Mouse (Mus musculus): ENCODE measurements around the gene Shisal1.

Gene Shisal1

GRCm38 (mm10) chr15:84446997-84447396, at the start of gene Shisal1:
Gene Shisal1 (minus strand): TSS chr15:84447097.
- no peak for DNase-seq (ENCODE audit: low read depth, low spot score)

DNA sequence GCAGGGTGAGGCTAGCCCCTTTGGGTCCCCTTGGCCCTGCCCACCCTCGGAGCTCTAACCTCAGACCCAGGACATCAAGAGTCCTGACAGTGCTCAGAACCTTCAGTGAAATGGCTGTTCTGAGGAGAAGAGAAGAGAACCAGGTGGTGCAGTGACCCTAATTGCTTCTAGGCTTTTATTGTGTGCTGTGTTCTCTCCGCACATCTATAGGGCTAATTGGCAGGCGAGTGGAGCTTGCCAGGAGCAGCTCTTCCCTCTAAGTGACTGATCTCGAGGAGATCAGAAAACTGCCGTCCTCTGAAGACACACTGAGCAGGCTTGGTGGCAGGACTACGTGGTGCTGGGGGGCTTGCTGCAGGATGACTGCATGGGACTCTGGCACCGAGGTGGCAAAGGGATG, 43.6 kb upstream of the Shisal1 start:
- no peak for DNase-seq (ENCODE audit: low read depth, low spot score)

GRCm38 (mm10) chr15:84484255-84484654, 37.4 kb upstream of the Shisal1 start:
- DNase-seq (ENCODE audit: low read depth, low spot score): no peak

GRCm38 (mm10) chr15:84483622-84484021, 36.7 kb upstream of the Shisal1 start:
- DNase-seq (ENCODE audit: low read depth, low spot score): no peak

DNA sequence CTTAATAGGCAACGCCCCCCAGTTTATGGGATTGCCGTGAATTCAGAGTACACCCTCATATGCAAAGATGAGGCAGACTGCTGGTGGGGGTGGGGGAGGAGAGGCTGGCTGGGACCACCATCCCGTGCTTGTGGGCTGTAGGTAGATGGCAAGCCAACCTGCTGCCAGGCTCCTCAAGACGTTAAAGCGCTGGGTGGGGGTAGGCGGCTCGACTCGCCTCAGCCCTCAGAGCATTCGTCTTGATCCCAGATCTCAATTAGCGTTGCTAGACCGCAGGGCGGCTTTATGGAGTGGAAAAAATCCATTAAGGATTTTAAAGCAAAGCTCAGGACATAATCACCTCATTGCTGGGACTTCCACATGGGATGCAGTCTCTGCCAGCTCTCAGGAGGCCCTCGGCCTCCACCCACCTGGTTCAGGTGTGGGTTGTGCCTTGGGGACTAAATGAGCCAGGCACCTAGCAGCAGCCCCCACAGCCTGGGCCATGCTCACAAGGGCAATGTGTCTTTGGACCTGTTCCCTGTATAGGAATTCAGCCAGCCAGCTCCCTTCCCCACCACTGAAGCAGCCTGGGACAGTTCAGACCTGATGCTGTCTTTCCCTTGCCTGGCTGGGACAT, 34.5 kb upstream of the Shisal1 start:
- no peak for DNase-seq (ENCODE audit: low read depth, low spot score)

DNA sequence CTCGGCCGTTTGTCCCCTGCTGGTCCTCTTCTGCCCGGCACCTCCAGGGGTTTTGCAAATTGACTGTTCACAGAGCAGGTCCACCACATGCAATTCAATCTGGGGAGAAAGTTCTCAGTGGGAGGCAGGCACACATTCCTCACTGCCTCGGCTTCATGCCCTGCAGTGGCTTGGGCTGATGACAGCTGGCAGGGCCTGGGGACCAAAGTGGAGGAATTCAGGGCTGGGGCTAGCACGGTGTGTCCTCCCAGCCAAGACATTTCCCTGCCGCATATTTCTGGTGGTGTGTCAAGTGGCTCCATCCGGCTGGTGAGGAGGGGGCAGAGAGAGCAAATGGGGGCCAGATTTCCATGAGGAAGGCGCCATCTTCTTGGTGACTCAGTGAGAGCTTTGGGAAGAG, 22.5 kb upstream of the Shisal1 start:
- no peak for DNase-seq (ENCODE audit: low read depth, low spot score)

DNA sequence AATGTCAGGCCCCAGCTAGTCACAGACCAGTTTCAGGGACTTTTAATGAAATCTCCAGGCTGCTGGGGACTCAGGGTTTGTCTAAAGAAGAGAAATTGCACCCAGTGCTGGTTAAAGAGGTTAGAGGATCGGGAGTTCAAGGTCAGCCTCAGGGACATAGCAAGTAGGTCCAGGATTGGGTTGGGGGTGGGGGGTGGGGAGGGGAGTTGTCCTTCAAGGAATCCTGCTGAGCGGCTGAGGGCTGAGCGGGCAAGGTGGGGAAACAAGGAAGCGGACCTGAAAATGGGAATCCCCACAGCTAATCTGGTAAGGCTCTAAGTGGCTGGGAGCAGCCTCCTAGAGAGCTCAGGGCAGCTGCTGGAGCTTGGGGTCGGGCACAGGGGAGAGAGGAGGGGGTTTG, 20.9 kb upstream of the Shisal1 start:
- DNase-seq (ENCODE audit: low read depth, low spot score): no peak

- DNase-seq (ENCODE audit: low read depth, low spot score): no peak
Observed at GRCm38 (mm10) chr15:84466458-84467267, 19.8 kb upstream of the Shisal1 start.

DNA sequence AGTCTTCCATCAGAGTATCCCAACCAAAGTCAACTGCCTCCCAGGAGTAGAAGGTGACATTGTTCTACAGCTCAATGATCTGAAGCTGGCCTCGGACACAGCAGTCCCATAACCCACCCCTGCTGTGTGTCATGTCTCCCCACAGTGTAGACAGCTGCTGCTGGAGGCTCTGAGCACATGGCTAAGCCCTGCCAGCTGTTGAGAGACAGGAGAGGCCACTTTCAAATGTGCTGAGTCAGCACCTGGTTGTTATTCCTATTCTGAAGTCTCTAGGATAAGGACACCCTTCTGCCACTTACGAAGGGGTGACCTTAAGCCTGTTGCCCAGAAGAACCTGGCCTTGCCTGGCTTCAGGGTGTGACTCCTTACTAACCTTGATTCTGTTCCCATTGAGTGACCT, 14.5 kb upstream of the Shisal1 start:
- DNase-seq (ENCODE audit: low read depth, low spot score): no peak

- DNase-seq (ENCODE audit: low read depth, low spot score): no peak
Observed at GRCm38 (mm10) chr15:84458983-84459382, 12.1 kb upstream of the Shisal1 start.

DNA sequence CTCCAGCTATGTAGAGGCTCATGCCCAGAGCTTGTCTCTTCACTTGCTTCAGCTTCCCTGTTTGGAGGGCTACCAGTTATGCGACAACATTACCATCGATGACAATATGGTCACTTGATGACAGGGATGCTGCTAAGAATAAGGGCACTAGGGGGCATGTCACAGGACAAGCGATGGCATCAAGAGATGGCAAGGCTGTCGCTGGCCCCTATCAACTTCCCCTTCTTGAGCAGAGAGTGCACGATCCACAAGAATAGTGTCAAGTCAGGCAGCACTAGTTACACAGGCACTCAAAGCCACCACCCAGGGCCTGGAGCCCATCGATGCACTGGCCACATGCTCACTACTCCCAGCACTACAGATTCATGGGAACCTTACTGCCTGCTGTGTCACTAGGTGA, 8.4 kb upstream of the Shisal1 start:
- DNase-seq (ENCODE audit: low read depth, low spot score): no peak

DNA sequence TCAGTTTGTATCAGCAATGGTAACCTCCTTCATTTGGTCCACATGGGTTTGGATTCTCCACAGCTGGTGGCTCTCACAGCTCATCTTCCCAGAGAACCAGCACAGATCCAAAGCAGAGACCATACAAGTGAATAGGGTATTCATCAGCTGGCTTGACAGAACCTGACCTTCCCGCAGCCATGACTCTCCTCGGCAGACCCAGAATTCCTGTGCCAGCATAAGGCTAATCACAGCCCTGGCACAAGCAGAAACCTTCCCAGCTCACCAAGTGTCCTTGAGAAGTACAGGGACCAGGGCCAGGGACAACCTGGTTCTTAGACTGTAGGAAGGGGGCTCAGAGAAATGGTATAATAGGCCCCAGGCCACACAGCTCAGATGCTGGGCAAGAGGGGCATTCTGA, 6.2 kb upstream of the Shisal1 start:
- DNase-seq (ENCODE audit: low read depth, low spot score): no peak

GRCm38 (mm10) chr15:84450441-84451183, 3.7 kb upstream of the Shisal1 start:
- DNase-seq (ENCODE audit: low read depth, low spot score): peak; percentile 60

DNA sequence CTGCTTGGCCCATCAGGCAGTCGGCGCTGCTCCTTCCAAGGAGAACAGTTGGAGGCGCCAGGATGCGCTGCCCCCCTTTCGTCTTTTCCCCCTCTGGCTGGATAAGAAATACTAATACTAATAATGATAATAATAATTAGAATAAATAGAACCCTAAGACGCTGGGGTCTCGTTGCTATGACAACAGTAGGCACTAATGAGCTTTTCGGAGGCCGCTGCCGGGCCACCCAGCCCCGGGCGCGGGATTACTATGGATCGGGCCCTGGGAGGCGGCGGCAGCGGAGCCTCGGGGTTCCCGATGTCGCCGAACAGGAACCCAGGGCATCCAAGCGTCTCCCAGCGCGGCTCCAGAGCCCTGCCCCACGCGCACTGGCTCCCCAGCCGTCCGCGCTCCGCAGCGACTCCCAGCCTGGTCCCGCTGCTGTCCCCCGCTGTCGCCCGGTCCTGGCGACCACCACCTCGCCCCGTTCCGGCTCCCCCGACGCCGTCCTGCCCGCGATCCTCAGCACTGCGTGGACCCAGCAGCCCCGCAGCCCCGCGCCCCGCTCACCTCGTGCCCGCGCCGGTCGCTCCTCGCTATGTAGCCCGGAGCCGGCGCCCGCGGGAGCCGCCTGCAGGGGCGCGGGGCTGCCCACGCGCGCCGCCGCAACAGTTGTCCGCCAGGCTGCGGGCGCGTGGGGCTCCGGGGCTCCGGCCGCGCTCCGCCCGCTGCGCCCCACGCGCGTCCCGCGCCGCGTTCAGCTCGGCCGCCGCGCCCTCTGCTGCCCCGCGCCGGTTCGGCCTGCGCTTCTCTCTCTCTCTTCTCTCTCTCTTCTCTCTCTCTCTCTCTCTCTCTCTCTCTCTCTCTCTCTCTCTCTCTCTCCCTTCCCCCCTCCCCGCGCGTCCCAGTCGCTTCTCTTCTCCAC, 833 bp downstream of the Shisal1 start:
- DNase-seq (ENCODE audit: low read depth, low spot score): no peak

- DNase-seq (ENCODE audit: low read depth, low spot score): no peak
Observed at GRCm38 (mm10) chr15:84444181-84444580, 2.7 kb downstream of the Shisal1 start.

GRCm38 (mm10) chr15:84443631-84444030, 3.3 kb downstream of the Shisal1 start:
- DNase-seq (ENCODE audit: low read depth, low spot score): no peak

DNA sequence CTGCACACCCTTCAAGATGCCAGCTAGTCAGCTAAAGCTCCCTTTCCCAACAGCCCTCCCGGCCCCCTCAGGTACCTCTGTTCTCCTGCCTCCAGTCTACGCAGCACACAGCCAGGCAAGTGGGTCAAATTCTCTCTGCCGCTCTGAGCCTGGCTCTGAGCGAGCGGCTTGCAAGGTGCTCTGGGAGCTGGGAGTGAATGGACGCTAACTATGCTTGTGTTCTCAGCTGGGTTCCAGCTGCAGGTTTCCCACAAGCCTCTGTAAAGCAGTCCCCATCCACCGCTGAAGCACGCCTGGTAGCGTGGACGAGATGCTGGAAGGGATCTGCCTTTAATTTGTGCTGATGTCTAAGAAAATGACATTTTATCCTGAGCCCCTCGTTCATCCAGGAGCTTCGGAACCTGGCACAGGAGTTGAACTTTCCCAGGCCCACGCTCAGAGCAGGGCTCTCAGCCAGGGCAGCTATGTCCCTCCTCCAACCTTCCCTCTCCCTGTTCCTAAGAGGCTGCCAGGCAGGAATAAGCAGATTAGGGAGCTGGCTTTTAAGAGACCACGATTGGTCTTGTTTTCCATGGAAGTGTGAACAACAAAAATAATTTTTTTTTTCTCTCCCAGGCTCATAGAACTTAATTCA, 5.1 kb downstream of the Shisal1 start:
- DNase-seq (ENCODE audit: low read depth, low spot score): no peak

GRCm38 (mm10) chr15:84440820-84441219, 6.1 kb downstream of the Shisal1 start:
- no peak for DNase-seq (ENCODE audit: low read depth, low spot score)

DNA sequence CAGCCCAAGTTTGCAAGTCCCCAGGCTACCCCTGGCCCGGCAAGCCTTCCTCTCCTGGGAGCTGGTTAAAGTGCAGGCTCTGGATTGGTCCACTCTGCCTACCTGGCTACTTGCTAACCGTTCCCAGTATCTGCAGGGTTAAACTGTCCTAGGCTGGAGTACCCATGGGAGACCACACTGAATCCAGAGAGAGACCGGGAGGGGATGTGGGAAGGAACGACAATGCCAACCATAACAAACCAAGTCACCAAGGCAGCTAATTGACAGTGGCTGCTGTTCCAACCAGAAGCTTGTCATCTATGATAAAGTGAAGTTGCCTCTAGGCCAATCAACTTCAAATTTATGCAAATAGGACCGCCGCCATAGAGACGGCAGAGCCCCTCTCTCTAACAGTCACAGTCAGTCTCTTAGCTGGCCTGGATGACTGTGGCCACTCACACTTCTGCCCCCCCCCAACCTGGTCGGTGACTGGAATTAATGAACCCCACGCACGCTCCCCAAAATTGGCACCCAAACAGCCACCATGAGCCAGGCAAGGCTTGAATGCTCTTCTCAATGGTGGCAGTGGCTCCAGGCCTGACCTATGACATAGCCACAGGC, 13.2 kb downstream of the Shisal1 start:
- DNase-seq (ENCODE audit: low read depth, low spot score): no peak

DNA sequence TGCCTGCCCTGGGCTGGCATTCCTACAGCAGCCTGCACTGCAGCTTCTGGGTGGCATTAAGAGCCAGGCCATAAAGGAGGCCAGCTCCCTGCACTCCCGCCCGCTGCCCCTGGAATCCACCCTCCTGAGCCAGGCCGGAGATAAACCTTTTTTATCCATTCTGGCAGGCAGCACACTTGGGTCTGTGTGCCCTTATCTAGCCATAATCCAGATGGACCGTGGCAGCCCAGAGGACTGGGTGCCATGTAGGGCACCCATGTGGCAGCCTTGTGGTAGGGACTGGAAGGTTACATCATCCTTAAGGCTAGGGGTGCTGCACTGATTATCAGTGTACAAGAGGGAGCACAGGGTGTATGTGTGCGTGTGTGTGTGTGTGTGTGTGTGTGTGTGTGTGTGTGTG, 16.4 kb downstream of the Shisal1 start:
- DNase-seq (ENCODE audit: low read depth, low spot score): no peak

DNA sequence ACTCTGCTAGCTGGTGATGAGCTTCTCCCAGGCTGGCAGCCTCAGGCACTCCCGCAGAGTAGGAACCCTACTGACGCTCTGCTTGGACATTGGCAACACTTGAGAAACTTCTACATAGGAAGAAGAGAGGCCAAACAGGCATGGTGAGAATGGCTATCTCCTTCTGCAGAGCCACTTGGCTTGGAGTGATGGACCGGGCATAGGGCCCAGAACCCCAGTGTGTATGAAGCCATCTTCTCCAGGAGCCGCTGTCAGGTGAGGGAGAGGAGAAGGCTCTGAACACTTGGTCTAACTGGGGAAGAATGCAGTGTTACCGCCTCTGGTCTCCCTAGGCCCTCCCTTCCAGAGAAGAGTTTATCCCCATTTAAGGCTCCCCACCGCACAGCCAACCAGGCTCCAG, 19.3 kb downstream of the Shisal1 start:
- DNase-seq (ENCODE audit: low read depth, low spot score): no peak

Measured in 3T3-L1 (cell line).